Mouse (Mus musculus) ZHBTc4 (cell line): ENCODE results near the gene Smim24.

ENCODE experiments used
- DNase-seq: peaks from one replicate; pipeline ENCODE4 v3.0.0-alpha.2; 2011; ENCODE audit warnings: low read depth, low spot score

Gene Smim24

GRCm38 (mm10) chr10:81392781-81393185 is at the start of gene Smim24:
TSS of gene Smim24 (plus strand) at chr10:81393051.
- no peak for DNase-seq

DNA sequence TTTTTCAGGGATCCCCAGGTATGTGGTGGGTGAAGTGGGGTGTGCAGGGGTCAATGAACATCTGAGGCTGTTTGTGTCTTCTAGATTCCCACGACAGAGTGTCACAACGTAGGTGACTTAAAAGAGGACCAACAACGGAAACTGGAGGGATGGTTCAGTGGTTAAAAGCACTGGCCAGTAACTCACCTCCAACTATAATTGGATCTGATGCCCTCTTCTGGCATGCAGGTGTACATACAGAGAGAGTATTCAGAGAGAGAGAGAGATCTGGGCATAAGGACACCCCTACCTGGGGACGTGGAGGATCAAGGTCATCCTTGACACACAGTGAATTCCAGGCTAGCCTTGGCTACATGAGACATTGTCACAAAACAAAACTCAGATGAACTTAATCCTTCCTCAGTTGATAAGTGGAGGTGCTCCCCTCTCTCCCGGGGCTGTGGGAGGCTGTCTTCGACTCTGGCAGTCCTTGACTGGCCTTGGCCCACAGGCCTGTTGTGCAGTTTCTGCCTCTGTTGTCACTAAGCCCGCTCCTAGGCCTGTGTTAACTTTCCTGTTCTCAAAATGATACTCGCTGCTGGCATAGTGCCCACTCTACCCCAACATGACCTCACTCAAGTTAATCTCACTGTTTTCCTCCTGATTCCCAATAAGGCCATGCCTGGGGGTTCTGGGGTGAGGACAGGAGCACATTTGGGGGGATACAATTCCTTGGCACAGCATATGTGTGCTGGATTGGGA is 48.3 kb upstream of the Smim24 start:
- no peak for DNase-seq

DNA sequence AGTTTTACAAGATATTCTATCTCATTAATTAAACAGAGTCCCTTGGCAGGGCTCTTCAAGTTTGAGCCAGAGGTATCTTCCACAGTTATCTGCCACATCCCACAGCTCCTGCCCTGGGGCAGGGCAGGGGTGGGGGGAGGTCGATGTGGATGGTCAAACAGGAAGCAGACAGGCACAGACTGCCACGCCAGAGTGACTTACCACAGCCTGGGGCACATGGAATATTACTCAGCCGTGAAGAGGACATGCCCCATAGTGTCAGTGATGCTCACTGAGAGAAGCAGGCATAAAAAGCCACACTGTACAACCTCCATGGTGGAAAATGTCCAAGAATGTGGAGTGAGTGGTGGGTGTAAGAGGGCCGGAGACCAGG is 47.7 kb upstream of the Smim24 start:
- DNase-seq = no peak

DNA sequence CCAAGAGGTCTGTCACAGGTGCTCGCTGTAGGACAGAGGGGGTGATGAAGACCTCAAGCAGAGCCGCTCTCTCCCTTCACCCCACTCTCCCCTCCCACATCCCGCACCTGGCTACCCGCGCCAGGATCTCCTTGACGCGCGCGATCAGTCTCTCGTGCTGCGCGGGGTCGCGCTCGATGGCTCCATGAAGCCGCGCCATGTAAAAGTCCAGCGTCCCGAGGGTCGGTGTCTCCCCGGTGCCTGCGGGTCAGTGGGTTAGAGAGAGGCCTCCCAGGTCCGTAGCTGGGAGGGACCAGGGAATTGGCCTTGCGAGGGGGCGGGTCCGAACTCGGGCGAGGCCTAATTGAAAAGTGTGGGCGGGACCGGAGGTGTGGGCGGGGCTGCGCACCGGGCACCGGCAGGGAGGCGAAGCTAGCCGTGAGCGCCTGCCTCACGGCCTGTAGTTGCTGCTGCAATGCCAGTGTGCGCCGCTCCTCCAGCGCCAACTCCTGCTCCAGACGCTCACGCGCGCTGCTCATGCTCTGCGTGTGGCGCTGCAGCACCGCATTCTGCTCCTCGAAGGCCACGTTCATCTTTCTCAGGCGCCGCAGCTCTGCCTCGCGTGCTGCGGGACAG is 46.3 kb upstream of the Smim24 start:
- peak; percentile 93 for DNase-seq

DNA sequence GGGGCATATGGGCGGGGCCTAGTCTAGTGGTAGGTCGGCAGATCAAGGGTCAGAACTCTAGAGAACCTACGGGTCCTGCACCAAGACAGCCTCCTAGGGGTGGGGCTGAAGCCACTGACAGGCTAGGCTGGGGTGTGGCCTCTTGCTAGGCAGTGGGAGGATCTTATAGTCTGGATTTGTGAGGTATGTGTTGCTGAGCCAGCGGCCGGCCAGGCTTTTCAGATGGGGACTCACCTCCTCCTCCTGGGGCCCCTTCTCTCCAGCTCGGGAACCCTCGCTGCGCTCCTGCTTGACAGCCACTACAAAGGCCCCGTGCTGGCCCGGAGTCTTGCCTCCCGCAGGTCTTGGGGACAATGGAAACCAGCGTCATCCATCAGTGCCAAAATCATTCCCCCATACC is 43.7 kb upstream of the Smim24 start:
- DNase-seq = peak; percentile 95

GRCm38 (mm10) chr10:81349961-81350350 is 42.9 kb upstream of the Smim24 start:
- DNase-seq = no peak

DNA sequence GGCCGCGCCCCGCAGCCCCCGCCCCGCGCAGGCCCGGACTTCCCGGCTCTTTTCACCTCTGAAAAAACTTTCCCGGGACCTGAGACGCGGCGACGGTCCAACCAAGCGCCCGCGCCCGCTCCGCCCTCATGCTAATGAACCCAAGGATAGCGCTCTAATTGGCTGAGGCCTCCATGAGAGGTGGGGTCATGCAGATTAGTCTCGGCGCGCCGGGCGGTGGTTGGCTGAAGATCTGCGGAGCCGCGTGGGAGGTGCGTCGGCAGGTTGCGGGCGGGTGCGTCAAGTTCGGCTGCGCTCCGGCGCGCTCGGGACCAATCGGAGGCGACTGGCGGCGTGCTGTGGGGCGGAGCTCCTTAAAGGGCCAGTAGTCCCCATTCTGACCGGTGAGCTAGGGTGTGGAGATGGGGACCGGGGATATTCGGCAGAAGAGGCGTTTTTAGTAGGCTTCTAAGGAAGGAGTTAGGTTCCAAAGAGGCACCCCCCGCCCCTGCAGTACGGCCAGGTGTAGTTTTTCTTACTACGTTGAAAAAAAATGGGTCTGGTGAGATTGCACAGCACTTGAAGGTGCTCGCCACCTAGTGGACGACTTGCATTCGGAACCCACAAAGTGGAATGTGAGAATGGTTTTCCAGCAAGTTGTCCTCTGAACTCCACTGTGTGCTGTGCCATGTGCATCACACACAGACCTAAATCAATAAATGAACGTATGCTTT is 42.3 kb upstream of the Smim24 start, which contains the start of gene Hmg20b:
Hmg20b (minus strand) TSS at position 130 of the 713 bp plus-strand sequence.
- DNase-seq = peak; percentile 100

GRCm38 (mm10) chr10:81351678-81352291 is 41.1 kb upstream of the Smim24 start:
- DNase-seq = peak; percentile 91

- peak; percentile 76 for DNase-seq
Observed at GRCm38 (mm10) chr10:81354738-81355477, 37.9 kb upstream of the Smim24 start.

- no peak for DNase-seq
Observed at GRCm38 (mm10) chr10:81355533-81355932, 37.3 kb upstream of the Smim24 start.

DNA sequence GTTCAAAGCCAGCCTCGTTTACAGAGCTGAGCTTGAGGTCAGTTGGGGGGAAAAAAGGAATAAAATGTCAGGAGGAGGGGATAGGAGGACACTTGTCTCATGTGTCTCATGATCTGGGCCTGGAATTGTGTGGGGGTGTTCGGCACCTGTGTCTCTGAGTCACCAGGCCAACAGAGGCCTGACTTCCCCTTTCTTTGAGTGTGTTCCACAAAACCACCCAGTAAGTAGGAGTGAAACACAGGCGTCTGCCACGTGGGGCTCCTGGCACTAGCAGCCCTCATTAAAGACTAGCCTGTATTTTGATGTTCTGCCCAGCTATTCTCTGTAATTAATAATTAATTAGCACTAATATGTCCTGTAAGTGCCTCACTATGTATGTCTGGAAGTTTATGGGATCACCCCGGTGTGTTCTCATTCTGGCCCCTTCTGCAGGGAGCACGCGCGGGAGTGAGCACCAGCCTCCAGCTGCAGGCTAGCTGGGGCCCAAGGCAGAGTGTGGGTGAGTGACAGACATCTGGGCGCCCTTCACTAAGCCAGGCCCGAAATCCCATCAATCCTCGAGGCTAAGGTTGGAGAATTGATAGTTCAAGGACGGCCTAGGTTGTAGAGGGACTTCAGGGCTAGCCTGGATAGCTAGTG is 36.4 kb upstream of the Smim24 start:
- DNase-seq = no peak

DNA sequence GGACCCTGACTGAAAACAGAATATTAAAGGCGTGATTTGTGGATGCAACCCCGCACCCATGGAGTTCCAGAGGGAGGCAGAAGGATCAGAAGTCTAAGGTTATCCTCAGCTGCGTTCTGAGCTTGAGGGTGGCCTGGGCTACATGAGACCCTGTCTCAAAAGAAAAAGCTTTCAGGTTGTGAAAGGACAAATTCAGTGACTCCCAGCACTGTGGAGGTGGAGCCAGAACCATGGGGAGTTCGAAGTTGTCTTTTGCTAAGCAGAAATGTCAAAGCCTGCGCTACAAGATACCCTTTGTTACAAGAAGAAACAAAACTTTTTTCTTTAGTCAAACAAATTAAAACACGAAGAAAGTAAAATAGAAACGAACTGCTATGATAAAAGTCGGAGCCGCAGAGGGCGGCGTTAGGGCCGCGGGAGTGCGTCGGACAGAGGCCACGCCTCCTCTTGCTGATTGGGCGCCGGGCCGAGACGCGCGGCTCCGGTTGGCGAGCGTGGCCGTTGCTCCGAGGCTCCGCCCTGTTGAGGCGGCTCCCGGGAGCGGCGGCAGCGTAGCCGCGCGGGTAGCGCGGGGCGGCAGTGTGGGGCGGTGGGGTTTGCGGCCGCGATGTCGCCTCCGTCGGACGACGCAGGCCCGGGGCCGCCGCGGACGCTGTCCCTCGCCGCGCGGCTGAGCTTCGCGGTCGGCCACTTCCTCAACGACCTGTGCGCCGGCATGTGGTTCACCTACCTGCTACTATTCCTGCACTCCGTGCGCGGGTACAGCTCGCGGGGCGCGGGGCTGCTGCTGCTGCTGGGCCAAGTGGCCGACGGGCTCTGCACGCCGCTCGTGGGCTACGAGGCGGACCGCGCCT is 35.6 kb upstream of the Smim24 start, which contains the start of gene Mfsd12:
Mfsd12 (plus strand) TSS at position 501 of the 854 bp plus-strand sequence.
- peak; percentile 94 for DNase-seq

GRCm38 (mm10) chr10:81358209-81358608 is 34.6 kb upstream of the Smim24 start:
- DNase-seq = peak; percentile 82

GRCm38 (mm10) chr10:81358841-81359240 is 34.0 kb upstream of the Smim24 start:
- DNase-seq = no peak

DNA sequence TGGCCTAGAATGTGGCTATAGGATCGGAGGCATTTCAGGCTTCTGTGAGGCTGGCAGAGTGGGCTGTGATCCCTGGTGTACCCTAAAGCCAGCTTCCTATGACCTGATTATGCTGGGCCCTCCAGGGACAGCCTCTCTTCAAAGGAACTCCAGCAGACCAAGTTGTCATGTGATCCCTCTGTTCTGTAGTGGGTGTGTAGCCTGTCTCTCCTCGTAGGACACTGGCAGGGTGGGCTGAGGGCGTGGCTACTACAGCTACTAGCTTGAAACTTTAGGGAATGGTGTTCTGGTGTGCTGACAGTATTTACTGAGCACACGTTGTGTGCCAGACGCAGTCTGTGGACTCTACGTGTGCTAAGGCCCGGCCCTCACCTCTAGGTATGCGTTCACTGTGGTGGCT is 32.1 kb upstream of the Smim24 start:
- peak; percentile 74 for DNase-seq

GRCm38 (mm10) chr10:81362336-81362949 is 30.4 kb upstream of the Smim24 start:
- peak; percentile 79 for DNase-seq

- peak; percentile 59 for DNase-seq
Observed at GRCm38 (mm10) chr10:81363436-81364346, 29.2 kb upstream of the Smim24 start.

DNA sequence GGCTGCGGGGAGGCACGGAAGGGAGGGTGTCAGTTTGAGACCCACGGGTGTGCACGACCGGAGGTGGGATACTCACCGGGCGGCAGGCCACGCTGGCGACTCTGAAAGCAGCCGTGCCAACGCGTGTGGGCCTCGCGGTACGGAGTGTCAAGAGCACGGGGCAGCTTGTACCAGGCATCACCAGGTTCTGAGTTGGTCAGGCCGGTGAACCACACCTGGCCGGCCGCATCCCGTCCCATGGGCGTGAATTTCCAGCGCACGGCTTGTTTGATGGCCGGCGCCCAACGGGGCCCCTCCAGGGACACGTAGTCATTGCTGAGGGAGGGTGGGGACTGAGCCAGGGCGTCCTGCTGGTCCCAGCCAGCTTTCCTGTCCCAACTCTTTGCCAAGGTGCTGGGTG is 28.2 kb upstream of the Smim24 start:
- DNase-seq = no peak
